ENCODE assay signal across 26 mouse cellular contexts in genomic region chr19:29866822-29867221, GRCm38 (mm10). TPM values are rescaled to one million over a fixed set of nuclear protein-coding genes. Genes with fewer than 3 reads are reported as not detected.
A peak's percentile ranks its signal among the peaks of the same experiment; 100 is the strongest.
DNase-seq lines count a peak whose midpoint lies in the region; ATAC-seq and TF ChIP-seq lines count a peak whose summit lies in the region.
"Had no signal": no experiment of that assay in that cellular context is flagged by ENCODE, and none has a peak within 500 bp of the region (broad histone marks: within the 10 kb centered on the region; RNA-seq: fewer than 3 reads in every experiment).

No protein-coding gene starts in this region.

- no peak overlapping the region for H3K9ac ChIP-seq in kidney, embryonic 14.5 days (ENCODE audit: low read depth, low read length)
- H3K9ac ChIP-seq in kidney, embryonic 16.5 days (replicated peaks; ENCODE audit: low read length) = no peak overlapping the region
- no peak overlapping the region for H3K9ac ChIP-seq in midbrain, embryonic 11.5 days (ENCODE audit: low read length)
- H3K9ac ChIP-seq in midbrain, postnatal 0 days (replicated peaks; ENCODE audit: low read length, poor library complexity, severe bottlenecking) = no peak overlapping the region
- H3K9ac ChIP-seq: embryonic facial prominence, embryonic 12.5 days; forebrain, embryonic 13.5 days; forebrain, embryonic 15.5 days had no signal

- TF ChIP-seq POLR2A in kidney, adult 2 months (IDR thresholded peaks at IDR 0.05; ENCODE audit: low read depth, low read length) = no peak

- no peak overlapping the region for H3K4me2 ChIP-seq in kidney, embryonic 14.5 days (replicated peaks; ENCODE audit: low read depth, low read length)
- H3K4me2 ChIP-seq in kidney, embryonic 16.5 days (replicated peaks; ENCODE audit: low read depth, low read length) = no peak overlapping the region
- no peak overlapping the region for H3K4me2 ChIP-seq in midbrain, embryonic 11.5 days
- H3K4me2 ChIP-seq in midbrain, postnatal 0 days (ENCODE audit: low read depth, low read length, poor library complexity, severe bottlenecking) = no peak overlapping the region
- H3K4me2 ChIP-seq: embryonic facial prominence, embryonic 12.5 days; forebrain, embryonic 13.5 days; forebrain, embryonic 15.5 days had no signal

- no peaks in the 10 kb centered on the region for H3K36me3 ChIP-seq in kidney, embryonic 14.5 days (ENCODE audit: control insufficient read depth, insufficient read depth, low read length)
- H3K36me3 ChIP-seq in kidney, embryonic 16.5 days (ENCODE audit: insufficient read depth, low read length) = no peaks in the 10 kb centered on the region
- H3K36me3 ChIP-seq in kidney, adult 2 months (ENCODE audit: control insufficient read depth, insufficient read depth, low read length) = no peaks in the 10 kb centered on the region
- no peaks in the 10 kb centered on the region for H3K36me3 ChIP-seq in midbrain, embryonic 11.5 days (ENCODE audit: control insufficient read depth, insufficient read depth, low read length)
- H3K36me3 ChIP-seq in midbrain, postnatal 0 days (ENCODE audit: insufficient read depth, low read length) = no peaks in the 10 kb centered on the region
- H3K36me3 ChIP-seq: embryonic facial prominence, embryonic 10.5 days; embryonic facial prominence, embryonic 12.5 days; forebrain, embryonic 15.5 days; G1E had no signal

- DNase-seq in embryo, embryonic 11 days = peak; percentile 12
- DNase-seq in embryo, embryonic 10.5 days (ENCODE audit: low spot score) = no peak
- DNase-seq in kidney, postnatal 14 days = no peak
- no peak for DNase-seq in kidney, adult 2 months
- no peak for DNase-seq in midbrain, embryonic 11.5 days (ENCODE audit: low spot score, missing footprints)
- no peak for DNase-seq in midbrain, postnatal 0 days (ENCODE audit: low spot score)
- DNase-seq: adrenal gland, adult 8-10 months; adrenal gland, postnatal 14 days; adrenal gland, postnatal 36 days; B cell, adult 2 months; cerebellum, adult 11-12 months; cerebellum, adult 2 months; cerebellum, adult 9-10 months; cerebellum, postnatal 10 days; cerebellum, postnatal 25 days had no signal

- 40% methylated on average over 3 of the region's 3 CpGs for WGBS in kidney, embryonic 14.5 days
- WGBS in kidney, embryonic 16.5 days = 25% methylated on average over 3 of the region's 3 CpGs
- WGBS in kidney, adult 2 months = 64% methylated on average over 3 of the region's 3 CpGs
- 73% methylated on average over 3 of the region's 3 CpGs for WGBS in midbrain, embryonic 11.5 days
- 64% methylated on average over 3 of the region's 3 CpGs for WGBS in midbrain, postnatal 0 days

- ATAC-seq in kidney, embryonic 14.5 days (ENCODE audit: low FRiP score, low TSS enrichment) = peak; percentile 73; the same call in 1 of the 2 replicates
- ATAC-seq in kidney, embryonic 16.5 days (ENCODE audit: low FRiP score, low TSS enrichment) = peak; percentile 67
- ATAC-seq in midbrain, embryonic 11.5 days (ENCODE audit: low FRiP score) = 0 out of 2 replicates have a peak, but pooled peaks have one; percentile 24
- no peak for ATAC-seq in midbrain, postnatal 0 days (ENCODE audit: low FRiP score)
- ATAC-seq: activated CD4-positive, CD25-positive, alpha-beta regulatory T cell, adult 4 months; CD4-positive, CD25-positive, alpha-beta regulatory T cell, adult 4 months; forebrain, embryonic 13.5 days; forebrain, embryonic 15.5 days; Patski had no signal

- no peak overlapping the region for H3K27ac ChIP-seq in kidney, embryonic 14.5 days (ENCODE audit: low read depth, low read length)
- no peak overlapping the region for H3K27ac ChIP-seq in kidney, embryonic 16.5 days (ENCODE audit: low read length)
- H3K27ac ChIP-seq in kidney, adult 2 months (ENCODE audit: insufficient read depth, low read depth, low read length) = no peak overlapping the region
- H3K27ac ChIP-seq in midbrain, embryonic 11.5 days (ENCODE audit: low read depth, low read length) = no peak overlapping the region
- H3K27ac ChIP-seq in midbrain, postnatal 0 days (ENCODE audit: low read depth, low read length) = no peak overlapping the region
- H3K27ac ChIP-seq: embryonic facial prominence, embryonic 10.5 days; embryonic facial prominence, embryonic 12.5 days; forebrain, embryonic 13.5 days; forebrain, embryonic 15.5 days had no signal

- TF ChIP-seq CTCF in kidney, adult 2 months (conservative IDR thresholded peaks at IDR 0.05; ENCODE audit: insufficient read depth, insufficient read length, low read depth, low read length) = no peak
- TF ChIP-seq CTCF in midbrain, postnatal 0 days (IDR thresholded peaks at IDR 0.05) = no peak

- no peak overlapping the region for H3K4me3 ChIP-seq in kidney, embryonic 14.5 days (ENCODE audit: low read length)
- no peak overlapping the region for H3K4me3 ChIP-seq in kidney, embryonic 16.5 days (ENCODE audit: low read length)
- no peak overlapping the region for H3K4me3 ChIP-seq in kidney, adult 2 months (ENCODE audit: insufficient read depth, low read depth, low read length)
- H3K4me3 ChIP-seq in midbrain, embryonic 11.5 days (ENCODE audit: low read depth, low read length) = no peak overlapping the region
- H3K4me3 ChIP-seq in midbrain, postnatal 0 days (ENCODE audit: low read depth, low read length) = no peak overlapping the region
- H3K4me3 ChIP-seq: embryonic facial prominence, embryonic 10.5 days; embryonic facial prominence, embryonic 12.5 days; forebrain, embryonic 13.5 days; forebrain, embryonic 15.5 days had no signal

- no peaks in the 10 kb centered on the region for H3K4me1 ChIP-seq in kidney, embryonic 14.5 days (ENCODE audit: control insufficient read depth, insufficient read depth, low read length)
- peaks cover 4% of the 10 kb centered on the region; the same call in 1 of the 2 replicates for H3K4me1 ChIP-seq in kidney, embryonic 16.5 days (ENCODE audit: insufficient read depth, low read length)
- H3K4me1 ChIP-seq in kidney, adult 2 months (ENCODE audit: control insufficient read depth, insufficient read depth, low read length) = no peaks in the 10 kb centered on the region
- H3K4me1 ChIP-seq in midbrain, embryonic 11.5 days (ENCODE audit: control insufficient read depth, insufficient read depth, low read length) = no peaks in the 10 kb centered on the region
- H3K4me1 ChIP-seq in midbrain, postnatal 0 days (ENCODE audit: insufficient read depth, low read length) = no peaks in the 10 kb centered on the region
- H3K4me1 ChIP-seq: embryonic facial prominence, embryonic 12.5 days; forebrain, embryonic 13.5 days; forebrain, embryonic 15.5 days had no signal

- H3K27me3 ChIP-seq in kidney, embryonic 14.5 days (ENCODE audit: control insufficient read depth, insufficient read depth, low read length) = no peaks in the 10 kb centered on the region
- no peaks in the 10 kb centered on the region for H3K27me3 ChIP-seq in kidney, embryonic 16.5 days (ENCODE audit: insufficient read depth, low read length)
- H3K27me3 ChIP-seq in kidney, adult 2 months (replicated peaks; ENCODE audit: control insufficient read depth, insufficient read depth, low read length) = no peaks in the 10 kb centered on the region
- H3K27me3 ChIP-seq in midbrain, embryonic 11.5 days (ENCODE audit: control insufficient read depth, insufficient read depth, low read length) = no peaks in the 10 kb centered on the region
- no peaks in the 10 kb centered on the region for H3K27me3 ChIP-seq in midbrain, postnatal 0 days (ENCODE audit: insufficient read depth, low read length)
- H3K27me3 ChIP-seq: CH12.LX; embryonic facial prominence, embryonic 12.5 days; forebrain, embryonic 13.5 days; forebrain, embryonic 15.5 days had no signal

- no peaks in the 10 kb centered on the region for H3K9me3 ChIP-seq in kidney, embryonic 14.5 days (ENCODE audit: control insufficient read depth, low read length)
- no peaks in the 10 kb centered on the region for H3K9me3 ChIP-seq in kidney, embryonic 16.5 days (ENCODE audit: low read length)
- H3K9me3 ChIP-seq in midbrain, embryonic 11.5 days (ENCODE audit: control insufficient read depth, low read length) = no peaks in the 10 kb centered on the region
- no peaks in the 10 kb centered on the region for H3K9me3 ChIP-seq in midbrain, postnatal 0 days (ENCODE audit: low read length)
- H3K9me3 ChIP-seq: embryonic facial prominence, embryonic 10.5 days; embryonic facial prominence, embryonic 12.5 days; forebrain, embryonic 13.5 days; forebrain, embryonic 15.5 days; G1E had no signal

RNA-seq across cellular contexts. Expression of gene Ranbp6, which starts 54.0 kb away (rescaled TPM):
- 10.2 and 22.4 TPM in 2 replicates for polyA plus RNA-seq in kidney, embryonic 14.5 days (2014; fragmentation: Nextera tagmentation; extraction: Ambion mirVana)
- polyA plus RNA-seq in kidney, embryonic 16.5 days (2015; fragmentation: Nextera tagmentation; extraction: Ambion mirVana) = 17.9 and 18.2 TPM in 2 replicates
- 1.9 and 2.5 TPM in 2 replicates for polyA plus RNA-seq in kidney, adult 2 months (2012; rRNA removed)
- polyA plus RNA-seq in midbrain, embryonic 11.5 days (2014; fragmentation: Nextera tagmentation; extraction: Ambion mirVana) = 47.8 and 49.2 TPM in 2 replicates
- total RNA-seq in midbrain, postnatal 0 days (2014; rRNA removed) = 47.2 and 62.2 TPM in 2 replicates
- polyA plus RNA-seq in midbrain, postnatal 0 days (2015; fragmentation: Nextera tagmentation; extraction: Ambion mirVana) = 38.8 and 39.4 TPM in 2 replicates

RNA-seq across cellular contexts. Expression of gene Il33, which starts 58.1 kb away (rescaled TPM):
- 28.0 and 28.3 TPM in 2 replicates for polyA plus RNA-seq in kidney, embryonic 14.5 days (2014; fragmentation: Nextera tagmentation; extraction: Ambion mirVana)
- polyA plus RNA-seq in kidney, embryonic 16.5 days (2015; fragmentation: Nextera tagmentation; extraction: Ambion mirVana) = 48.1 and 48.3 TPM in 2 replicates
- 5.6 and 8.2 TPM in 2 replicates for polyA plus RNA-seq in kidney, adult 2 months (2012; rRNA removed)
- polyA plus RNA-seq in midbrain, embryonic 11.5 days (2014; fragmentation: Nextera tagmentation; extraction: Ambion mirVana) = 0.48 and 0.61 TPM in 2 replicates
- total RNA-seq in midbrain, postnatal 0 days (2014; rRNA removed) = 5.6 and 8.7 TPM in 2 replicates
- 6.2 and 6.4 TPM in 2 replicates for polyA plus RNA-seq in midbrain, postnatal 0 days (2015; fragmentation: Nextera tagmentation; extraction: Ambion mirVana)
- polyA plus RNA-seq: activated CD4-positive, CD25-positive, alpha-beta regulatory T cell, adult 4 months; CD4-positive, CD25-positive, alpha-beta regulatory T cell, adult 4 months had no signal
